ENCODE assay signal across 8 mouse cellular contexts in genomic region chr17:46556584-46556945, GRCm38 (mm10). TPM values are rescaled to one million over a fixed set of nuclear protein-coding genes. Genes with fewer than 3 reads are reported as not detected.
A peak's percentile ranks its signal among the peaks of the same experiment; 100 is the strongest.
DNase-seq lines count a peak whose midpoint lies in the region; ATAC-seq and TF ChIP-seq lines count a peak whose summit lies in the region.

No protein-coding gene starts in this region.

- no peak for TF ChIP-seq CTCF in left cerebral cortex, adult 2 months (IDR thresholded peaks at IDR 0.05)

- H3K4me2 ChIP-seq in liver, embryonic 11.5 days: peak overlapping the region; percentile 84

- H3K36me3 ChIP-seq in liver, embryonic 11.5 days (ENCODE audit: control insufficient read depth, insufficient read depth, low read length): peaks cover 3% of the 10 kb centered on the region

- no peaks in the 10 kb centered on the region for H3K9me3 ChIP-seq in liver, embryonic 11.5 days (ENCODE audit: control insufficient read depth, low read length)

- intact Hi-C loops in left cerebral cortex, adult 2 months (cut with DNase I): loop anchor here (10.0 kb wide), 1 partner anchor 88 kb away; the partner anchor contains the start of genes Klc4 and Mrpl2
- intact Hi-C loops in left cerebral cortex, postnatal 14 days (cut with DNase I): loop anchor here (5.0 kb wide), 2 partner anchors 41 to 71 kb away; partner anchors contain the start of gene Ptk7
- intact Hi-C loops in heart, postnatal 25 days (cut with DNase I): loop anchor here (2.0 to 5.0 kb wide), 2 partner anchors 88 to 151 kb away; partner anchors contain the start of gene Ppp2r5d

- no peaks in the 10 kb centered on the region for H3K27me3 ChIP-seq in liver, embryonic 11.5 days (replicated peaks; ENCODE audit: control insufficient read depth, insufficient read depth, low read length)

- H3K27ac ChIP-seq in left cerebral cortex, adult 2 months: peak overlapping the region; percentile 70
- peak overlapping the region; percentile 79 for H3K27ac ChIP-seq in liver, embryonic 11.5 days (ENCODE audit: low read depth, low read length)

- peaks cover 32% of the 10 kb centered on the region for H3K4me1 ChIP-seq in liver, embryonic 11.5 days (replicated peaks; ENCODE audit: control insufficient read depth, insufficient read depth, low read length)

- 1% methylated on average over 11 of the region's 11 CpGs for whole genome bisulfite sequencing in liver, embryonic 11.5 days

- H3K4me3 ChIP-seq in left cerebral cortex, adult 2 months: peak overlapping the region; percentile 91
- H3K4me3 ChIP-seq in liver, embryonic 11.5 days (ENCODE audit: low read depth, low read length): peak overlapping the region; percentile 90

- ATAC-seq in liver, embryonic 11.5 days (replicated peaks; ENCODE audit: low FRiP score): peak; percentile 9

- peak overlapping the region; percentile 66 for H3K9ac ChIP-seq in liver, embryonic 11.5 days (ENCODE audit: low read depth, low read length)

- peak in 1 of 2 experiments; percentile 23 for DNase-seq in left cerebral cortex, adult 2 months (ENCODE audit: extremely low spot score in 1 of 2, low spot score in 2 of 2)
- no peak for DNase-seq in left cerebral cortex, postnatal 14 days (ENCODE audit: low spot score in 2 of 2)
- DNase-seq in embryo, embryonic 10 days (ENCODE audit: low spot score): peak; percentile 82
- peak; percentile 32 for DNase-seq in heart, postnatal 25 days (ENCODE audit: low spot score)
- DNase-seq in liver, embryonic 11.5 days (ENCODE audit: low spot score): peak; percentile 71
- DNase-seq in neural tube, embryonic 10.5 days (ENCODE audit: extremely low spot score, low spot score): peak; percentile 72
- no peak for DNase-seq in ovary, adult 18-20 months (ENCODE audit: low spot score)
- no peak for DNase-seq in spleen, postnatal 4 days (ENCODE audit: low spot score in 2 of 2)

RNA-seq across cellular contexts. Expression of gene Srf, which starts 0.6 kb away (rescaled TPM):
- 10 to 100 TPM; 57.0 to 74.2 TPM for total RNA-seq in left cerebral cortex, adult 2 months (2021)
- 10 to 100 TPM; 52.0 to 65.9 TPM for total RNA-seq in left cerebral cortex, postnatal 14 days (2021)
- total RNA-seq in heart, postnatal 25 days (2021): 10 to 100 TPM; 98.7 to 99.3 TPM
- 5.6 and 9.2 TPM in 2 replicates for polyA plus RNA-seq in liver, embryonic 11.5 days (2014; fragmentation: Nextera tagmentation; extraction: Ambion mirVana)

RNA-seq across cellular contexts. Expression of gene Cul9, which starts 10.4 kb away (rescaled TPM):
- 10 to 100 TPM; 66.6 to 70.1 TPM for total RNA-seq in left cerebral cortex, adult 2 months (2021)
- total RNA-seq in left cerebral cortex, postnatal 14 days (2021): 10 to 100 TPM; 49.3 to 50.8 TPM
- 10 to 100 TPM; 19.4 to 19.5 TPM for total RNA-seq in heart, postnatal 25 days (2021)
- polyA plus RNA-seq in liver, embryonic 11.5 days (2014; fragmentation: Nextera tagmentation; extraction: Ambion mirVana): 1.1 and 1.2 TPM in 2 replicates

Comparison
In these comparisons a context has a peak if more than half of its experiments do, and no peak if none do; other contexts are left out.
1. DNase-seq: peak in embryo, embryonic 10 days (single experiment), heart, postnatal 25 days (single experiment), liver, embryonic 11.5 days (single experiment) and neural tube, embryonic 10.5 days (single experiment); none in left cerebral cortex, postnatal 14 days (0 of 2), ovary, adult 18-20 months (single experiment) and spleen, postnatal 4 days (0 of 2).